Mouse (Mus musculus): ENCODE results near the gene Gm21725. TPM values are rescaled to one million over a fixed set of nuclear protein-coding genes. Genes with fewer than 3 reads are reported as not detected.
"Not testable (repeated sequence)": the region's sequence is repeated elsewhere in the genome, so short reads cannot be mapped to it uniquely, and the experiment has no call there.

Gene Gm21725
- total RNA-seq (2012; rRNA removed), result not detected in 2 replicates

DNA sequence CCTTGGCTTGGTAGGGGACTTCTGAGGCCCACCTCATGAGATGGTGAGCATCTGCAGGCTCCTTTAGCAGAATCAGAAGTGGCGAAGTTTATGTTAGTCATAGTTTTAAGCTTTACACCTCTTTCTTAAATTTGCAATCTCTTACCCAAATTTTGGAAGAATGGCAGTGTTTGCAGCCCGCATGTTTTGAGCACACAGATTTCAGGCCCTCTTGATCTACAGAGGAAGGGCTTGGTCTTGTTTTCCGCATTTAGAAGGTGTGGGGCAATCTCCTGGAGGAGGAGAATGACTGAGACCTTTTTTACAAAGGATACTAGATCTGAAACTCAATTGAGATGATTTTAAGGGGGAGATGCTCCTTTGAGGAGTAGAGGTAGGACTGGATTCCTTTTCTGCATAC is at the start of gene Gm21725:
Gm21725 (minus strand) TSS at position 101 of the 400 bp plus-strand sequence.
- H3K27ac ChIP-seq (ENCODE audit: insufficient read depth, low read depth, low read length, poor library complexity, severe bottlenecking); DNase-seq (ENCODE audit: low read depth, low spot score); H3K9ac ChIP-seq (ENCODE audit: insufficient read depth, low read depth, low read length, poor library complexity, severe bottlenecking); in situ Hi-C loops (cut with MboI; ENCODE audit: low sequenced_read_pairs in 2 of 2, unreplicated experiment in 2 of 2); H3K36me3 ChIP-seq (ENCODE audit: control insufficient read depth, insufficient read depth, low read length, poor library complexity, severe bottlenecking); H3K9me3 ChIP-seq (ENCODE audit: control insufficient read depth, insufficient read depth, low read depth, low read length); H3K4me3 ChIP-seq (ENCODE audit: insufficient read depth in 1 of 2, low read depth in 1 of 2, low read length in 2 of 2, poor library complexity in 1 of 2, severe bottlenecking in 1 of 2); H3K4me1 ChIP-seq (ENCODE audit: control insufficient read depth in 2 of 2, insufficient read depth in 2 of 2, low read length in 2 of 2, poor library complexity in 1 of 2): not testable (repeated sequence)

Other genes with a start within 250 kb of the Gm21725 start
- not detected in 2 replicates for gene Gm21891, start 215.6 kb downstream of the Gm21725 start, total RNA-seq (2012; rRNA removed)
- not detected in 2 replicates for gene Gm21425, start 187.1 kb downstream of the Gm21725 start, total RNA-seq (2012; rRNA removed)
- gene Gm21828, start 125.1 kb downstream of the Gm21725 start, total RNA-seq (2012; rRNA removed), result not detected in 2 replicates
- gene Gm21440, start 96.7 kb downstream of the Gm21725 start, total RNA-seq (2012; rRNA removed), result not detected in 2 replicates
- gene Gm21454, start 96.6 kb downstream of the Gm21725 start, total RNA-seq (2012; rRNA removed), result not detected in 2 replicates
- not detected in 2 replicates for gene Gm21866, start 116.5 kb upstream of the Gm21725 start, total RNA-seq (2012; rRNA removed)
- gene Gm20773, start 145.0 kb upstream of the Gm21725 start, total RNA-seq (2012; rRNA removed), result not detected in 2 replicates